Mouse (Mus musculus) ES-Bruce4 (cell line): ENCODE measurements around the gene Prex1. TPM values are rescaled to one million over a fixed set of nuclear protein-coding genes. Genes with fewer than 3 reads are reported as not detected.
A peak's percentile ranks its signal among the peaks of the same experiment; 100 is the strongest.

Experiments
- H3K27ac ChIP-seq: 2 replicates; pipeline ENCODE4 v1.5.1; 2012; ENCODE audit warnings: low read length, inconsistent platforms; ENCODE audit not compliant: insufficient read depth
- H3K27me3 ChIP-seq: 2 replicates; pipeline ENCODE4 v1.6.1; 2012; ENCODE audit warnings: mild to moderate bottlenecking, low read length, inconsistent platforms; ENCODE audit not compliant: control insufficient read depth, poor library complexity, insufficient read depth, severe bottlenecking
- H3K36me3 ChIP-seq: 2 replicates; pipeline ENCODE4 v1.6.1; 2012; ENCODE audit warnings: inconsistent platforms, mild to moderate bottlenecking, low read length, moderate library complexity; ENCODE audit not compliant: control insufficient read depth, poor library complexity, insufficient read depth, severe bottlenecking
- H3K4me1 ChIP-seq: one replicate; pipeline ENCODE4 v1.8.1; 2011; ENCODE audit warnings: low read length; ENCODE audit not compliant: control insufficient read depth, insufficient read depth
- H3K4me3 ChIP-seq: 2 replicates; pipeline ENCODE4 v1.5.1; 2011; ENCODE audit warnings: low read depth, mild to moderate bottlenecking, low read length
- H3K9ac ChIP-seq: 2 replicates; pipeline ENCODE4 v1.6.1; 2012; ENCODE audit warnings: low read depth, mild to moderate bottlenecking, inconsistent platforms; ENCODE audit not compliant: poor library complexity, severe bottlenecking
- H3K9me3 ChIP-seq: replicated peaks from 2 replicates; pipeline ENCODE4 v1.6.1; 2012; ENCODE audit warnings: mild to moderate bottlenecking, low read length, inconsistent platforms; ENCODE audit not compliant: control insufficient read depth, poor library complexity, insufficient read depth, severe bottlenecking
- CTCF ChIP-seq: IDR thresholded peaks from one replicate; pipeline ENCODE4 v1.8.1; 2011; ENCODE audit warnings: low read depth, low read length
- EP300 ChIP-seq: IDR thresholded peaks from 2 replicates; pipeline ENCODE4 v1.6.1; 2011; ENCODE audit warnings: low read depth, low read length; ENCODE audit not compliant: insufficient read depth
- POLR2A ChIP-seq: IDR thresholded peaks from one replicate; pipeline ENCODE4 v1.8.1; 2011; ENCODE audit warnings: low read length; ENCODE audit not compliant: insufficient read depth
- polyA plus RNA-seq: library from polyadenylated mRNA; stranded (reverse); fragments of >200 nt; gene quantifications from 2 replicates; pipeline ENCODE4 v1.2.4, GENCODE M21; 2011; ENCODE audit warnings: low read depth; ENCODE audit not compliant: missing spikeins, insufficient read depth, insufficient read length

Gene Prex1
- polyA plus RNA-seq, 1 experiment = 10.2 TPM

DNA sequence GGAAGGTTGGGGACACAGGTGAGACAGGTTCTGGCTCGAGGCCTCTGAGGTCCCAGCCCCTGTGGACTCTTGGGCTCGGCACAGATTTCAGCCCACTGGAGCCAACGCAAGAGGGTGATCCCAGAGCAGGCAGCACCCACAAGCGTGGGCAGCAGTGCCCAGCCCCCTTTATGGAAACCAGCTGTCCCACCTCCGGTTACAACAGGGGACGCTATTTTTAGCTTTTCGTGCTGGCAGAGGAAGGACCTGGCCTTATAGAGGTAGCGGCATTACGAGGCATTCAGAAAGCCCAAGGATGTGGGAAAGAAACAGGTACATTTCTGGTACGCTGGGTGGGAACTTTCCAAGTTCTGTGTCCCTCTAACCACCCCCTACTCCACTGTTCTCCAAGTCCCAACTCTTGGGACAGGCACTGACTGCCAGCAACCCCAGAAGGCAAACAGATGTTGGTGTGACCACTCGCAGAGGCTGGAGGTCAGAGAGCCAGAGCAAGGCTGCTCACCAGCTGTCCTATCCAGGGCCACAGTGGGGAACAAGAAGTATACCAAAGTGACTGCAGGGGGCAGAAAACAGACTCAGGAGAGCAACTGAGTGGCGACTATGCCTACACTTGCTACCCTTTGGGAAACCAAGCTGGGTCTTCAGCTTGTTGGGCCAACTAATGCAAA, 108.3 kb downstream of the Prex1 start:
- no peak overlapping the region for H3K4me3 ChIP-seq
- peaks cover 2% of the 10 kb centered on the region for H3K4me1 ChIP-seq
- H3K9me3 ChIP-seq = no peaks in the 10 kb centered on the region
- H3K36me3 ChIP-seq = no peaks in the 10 kb centered on the region
- no peak for TF ChIP-seq EP300
- TF ChIP-seq CTCF = no peak
- TF ChIP-seq POLR2A = no peak
- no peaks in the 10 kb centered on the region for H3K27me3 ChIP-seq
- H3K9ac ChIP-seq = no peak overlapping the region
- H3K27ac ChIP-seq = no peak overlapping the region

DNA sequence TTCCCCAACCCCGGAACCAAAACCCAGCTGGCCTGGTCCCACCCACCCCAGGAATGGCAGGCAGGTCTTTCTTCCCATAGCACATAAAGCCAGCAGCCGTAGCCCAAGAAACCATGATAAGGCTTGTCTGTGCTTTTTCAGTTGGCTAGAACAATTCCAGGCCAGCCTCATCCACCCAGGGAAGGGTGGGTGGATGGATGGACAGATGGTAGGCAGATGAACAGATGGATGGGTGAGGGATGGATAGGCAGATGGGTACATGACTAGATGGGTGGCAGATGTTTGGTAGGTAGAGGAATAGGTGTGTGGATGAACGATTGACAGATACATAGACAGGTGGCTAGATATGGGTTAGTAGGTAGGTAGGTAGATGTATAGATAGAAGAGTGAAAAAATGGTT, 110.7 kb downstream of the Prex1 start:
- no peak for TF ChIP-seq EP300
- no peak for TF ChIP-seq POLR2A
- TF ChIP-seq CTCF = no peak
- Histone ChIP-seq H3K4me3 (no peak overlapping the region), H3K9me3 (no peaks in the 10 kb centered on the region), H3K27ac (no peak overlapping the region), H3K27me3 (no peaks in the 10 kb centered on the region), H3K36me3 (no peaks in the 10 kb centered on the region), H3K4me1 (no peaks in the 10 kb centered on the region), H3K9ac (no peak overlapping the region)

DNA sequence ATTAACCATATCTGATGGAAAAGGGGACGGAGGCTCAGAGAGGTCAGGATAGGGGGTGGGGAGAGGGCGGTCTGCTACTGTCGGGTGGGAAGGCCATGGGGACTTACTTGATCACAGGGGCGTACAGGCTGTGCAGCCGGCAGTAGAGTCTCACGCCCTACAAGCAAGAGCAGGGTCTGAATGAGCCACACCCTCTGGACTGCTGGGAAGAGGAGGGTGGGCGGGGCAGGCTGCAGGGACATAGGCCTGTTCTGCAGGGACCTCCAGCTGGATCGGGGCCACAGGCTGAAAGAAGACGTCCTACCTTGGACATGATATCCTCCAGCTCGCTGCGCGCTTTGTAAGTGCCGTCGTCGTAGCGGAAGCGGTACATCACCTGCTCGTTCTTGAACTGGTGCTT, 112.2 kb downstream of the Prex1 start:
- TF ChIP-seq CTCF (no peak), EP300 (0 out of 2 replicates have a peak, but pooled peaks have one; percentile 42), POLR2A (no peak)
- Histone ChIP-seq H3K4me1 (no peaks in the 10 kb centered on the region), H3K27ac (no peak overlapping the region), H3K9ac (no peak overlapping the region), H3K9me3 (no peaks in the 10 kb centered on the region), H3K4me3 (no peak overlapping the region), H3K36me3 (no peaks in the 10 kb centered on the region), H3K27me3 (no peaks in the 10 kb centered on the region)

DNA sequence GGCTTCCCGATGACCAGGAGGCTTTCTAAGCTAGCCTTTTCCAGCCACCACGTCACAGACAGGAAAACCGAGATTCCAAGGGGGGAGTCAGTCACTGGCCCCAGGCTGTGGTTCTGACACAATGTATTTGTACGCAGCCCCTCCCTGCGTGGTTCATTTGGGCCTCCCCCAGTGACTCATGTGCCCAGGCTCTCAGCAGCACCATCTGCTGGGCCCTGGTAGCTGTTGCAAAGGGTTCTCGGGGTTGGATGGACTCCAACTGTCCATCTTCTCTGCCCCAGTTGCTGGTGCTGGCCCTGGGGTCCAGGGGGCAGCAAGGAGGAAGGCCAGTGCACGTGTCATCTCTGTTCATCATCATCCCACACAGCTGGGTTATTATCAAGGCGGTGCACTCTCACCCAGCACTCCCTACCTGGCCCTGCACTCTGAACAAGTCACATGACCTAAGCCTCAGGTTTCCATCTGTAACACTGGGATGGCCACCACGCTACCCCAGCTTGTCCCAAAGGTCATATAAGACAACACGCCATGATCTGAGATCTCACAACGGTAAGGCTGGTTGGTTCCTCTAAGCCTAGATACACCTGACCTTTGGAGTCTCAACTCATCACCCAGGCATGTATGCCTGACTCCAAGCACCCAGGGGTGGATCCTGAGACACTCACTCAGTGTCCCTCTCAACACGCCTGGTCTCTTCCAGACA, 115.0 kb downstream of the Prex1 start:
- H3K9ac ChIP-seq = no peak overlapping the region
- no peaks in the 10 kb centered on the region for H3K4me1 ChIP-seq
- H3K36me3 ChIP-seq = no peaks in the 10 kb centered on the region
- TF ChIP-seq CTCF = peak; percentile 43
- no peak for TF ChIP-seq POLR2A
- TF ChIP-seq EP300 = no peak
- no peak overlapping the region for H3K27ac ChIP-seq
- H3K4me3 ChIP-seq = no peak overlapping the region
- no peaks in the 10 kb centered on the region for H3K9me3 ChIP-seq
- H3K27me3 ChIP-seq = no peaks in the 10 kb centered on the region

DNA sequence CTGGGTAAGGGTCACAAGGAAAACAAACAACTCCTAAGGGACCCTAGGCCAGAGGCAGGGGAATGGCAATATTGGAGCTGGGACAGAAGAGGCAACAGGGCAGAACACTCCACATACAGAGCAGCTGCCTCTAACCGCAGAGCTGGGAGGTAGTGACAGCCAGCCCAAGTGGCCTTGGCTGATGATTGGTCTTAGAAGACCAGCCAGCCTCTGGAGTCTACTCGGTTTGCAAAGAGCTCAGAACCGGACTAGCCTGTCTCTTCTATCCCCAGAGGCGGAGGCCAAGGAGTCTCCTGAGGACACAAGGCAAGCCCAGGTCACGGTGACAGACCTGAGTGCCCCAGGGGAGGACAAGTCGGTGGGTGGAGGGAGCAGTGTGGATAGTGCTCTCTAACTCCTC, 115.9 kb downstream of the Prex1 start:
- no peak overlapping the region for H3K4me3 ChIP-seq
- no peaks in the 10 kb centered on the region for H3K9me3 ChIP-seq
- TF ChIP-seq EP300 (no peak), CTCF (no peak), POLR2A (no peak)
- no peak overlapping the region for H3K9ac ChIP-seq
- H3K4me1 ChIP-seq = no peaks in the 10 kb centered on the region
- H3K27ac ChIP-seq = no peak overlapping the region
- H3K36me3 ChIP-seq = no peaks in the 10 kb centered on the region
- H3K27me3 ChIP-seq = no peaks in the 10 kb centered on the region
